Mouse (Mus musculus) hindbrain, embryonic 11.5 days (tissue): ENCODE measurements at regions not wholly inside any gene's neighbourhood (a gene's known extent, or its start where the extent isn't known, plus 50 kb on each side); places are given as distances from the start of the nearest gene placed in this dataset.

ENCODE experiments used
- ATAC-seq: fragments of 200-750 bp; cut with Nextera tagmentation; 2 replicates; pipeline ENCODE4 v1.8.0; 2017; ENCODE audit warnings: mild to moderate bottlenecking, moderate TSS enrichment, moderate library complexity; ENCODE audit not compliant: low FRiP score
- DNase-seq: peaks from one replicate; pipeline ENCODE4 v3.0.0-alpha.2; 2015; ENCODE audit warnings: low spot score
- H3K27ac ChIP-seq: fragments of 300-500 bp; sonication (generic); 2 replicates; pipeline ENCODE4 v1.5.1; 2014; ENCODE audit warnings: mild to moderate bottlenecking, low read depth, low read length
- H3K27me3 ChIP-seq: fragments of 300-500 bp; sonication (generic); 2 replicates; pipeline ENCODE4 v1.6.1; 2014; ENCODE audit warnings: mild to moderate bottlenecking, low read length, moderate library complexity, mixed read lengths; ENCODE audit not compliant: control insufficient read depth, insufficient read depth
- H3K36me3 ChIP-seq: fragments of 300-500 bp; sonication (generic); 2 replicates; pipeline ENCODE4 v1.6.1; 2014; ENCODE audit warnings: mild to moderate bottlenecking, low read length, moderate library complexity, mixed read lengths; ENCODE audit not compliant: control insufficient read depth, insufficient read depth
- H3K4me1 ChIP-seq: fragments of 300-500 bp; sonication (generic); replicated peaks from 2 replicates; pipeline ENCODE4 v1.6.1; 2014; ENCODE audit warnings: low read length, mixed read lengths; ENCODE audit not compliant: control insufficient read depth, insufficient read depth
- H3K4me2 ChIP-seq: fragments of 300-500 bp; sonication (generic); replicated peaks from 2 replicates; pipeline ENCODE4 v1.6.1; 2014; ENCODE audit warnings: mild to moderate bottlenecking, low read depth, low read length
- H3K4me3 ChIP-seq: fragments of 300-500 bp; sonication (generic); 2 replicates; pipeline ENCODE4 v1.5.1; 2014; ENCODE audit warnings: low read depth, low read length
- H3K9ac ChIP-seq: fragments of 300-500 bp; sonication (generic); 2 replicates; pipeline ENCODE4 v1.6.1; 2014; ENCODE audit warnings: low read depth, low read length
- H3K9me3 ChIP-seq: fragments of 300-500 bp; sonication (generic); 2 replicates; pipeline ENCODE4 v1.6.1; 2016; ENCODE audit warnings: low read length; ENCODE audit not compliant: control insufficient read depth
- WGBS: fragments of 180-500 bp; shearing (Covaris S2); extraction: QIAGEN DNeasy Blood & Tissue Kit; methylation state at CpG from one replicate; pipeline ENCODE4 v1.1.7; 2014; 5-methylcytosine and 5-hydroxymethylcytosine counted together

DNA sequence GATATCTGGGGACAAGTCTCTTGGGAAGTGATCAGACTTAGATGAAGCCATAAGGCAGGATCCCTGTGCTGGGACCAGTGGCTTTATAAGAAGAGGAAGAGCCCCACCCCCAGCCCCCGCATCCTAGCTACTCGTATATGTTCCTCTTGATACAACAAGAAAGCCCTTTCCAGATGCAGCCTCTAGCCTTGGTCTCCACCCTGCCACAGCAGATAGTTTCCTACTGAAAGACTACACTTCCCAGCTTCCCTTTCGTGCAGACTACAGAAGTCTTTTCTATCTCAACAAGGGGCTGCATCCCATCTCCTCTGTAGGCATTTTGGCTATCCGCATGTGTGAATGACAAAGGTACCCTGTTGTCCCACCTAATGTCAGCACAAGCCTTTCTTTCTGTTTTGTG lies 119.8 kb upstream of the Klf3 start:
- Histone ChIP-seq H3K4me2 (no peak overlapping the region), H3K27ac (no peak overlapping the region), H3K9ac (no peak overlapping the region), H3K9me3 (no peaks in the 10 kb centered on the region), H3K27me3 (no peaks in the 10 kb centered on the region), H3K4me1 (no peaks in the 10 kb centered on the region), H3K36me3 (no peaks in the 10 kb centered on the region), H3K4me3 (no peak overlapping the region)
- ATAC-seq: no peak
- 86% methylated on average over 4 of the region's 4 CpGs for WGBS
- DNase-seq: no peak

DNA sequence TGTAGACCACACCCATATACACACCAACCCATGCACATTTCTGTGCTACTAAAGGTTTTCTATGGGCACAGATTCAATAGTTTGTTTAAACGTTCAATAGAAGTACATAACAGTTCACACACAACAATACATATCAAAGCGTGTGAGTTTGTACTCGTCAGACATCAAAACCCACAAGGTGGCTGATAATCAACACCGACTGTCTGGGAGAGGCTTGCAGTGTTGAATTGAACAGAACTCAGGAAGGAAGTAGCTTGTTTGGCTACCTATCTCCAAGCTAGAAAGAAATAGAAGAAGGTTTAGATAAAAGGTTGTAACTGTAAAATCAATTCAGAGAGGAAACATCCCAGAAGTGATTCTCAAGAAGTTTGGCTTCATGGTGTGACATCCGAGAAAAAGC lies 118.9 kb upstream of the Klf3 start:
- DNase-seq: no peak
- ATAC-seq: no peak

DNA sequence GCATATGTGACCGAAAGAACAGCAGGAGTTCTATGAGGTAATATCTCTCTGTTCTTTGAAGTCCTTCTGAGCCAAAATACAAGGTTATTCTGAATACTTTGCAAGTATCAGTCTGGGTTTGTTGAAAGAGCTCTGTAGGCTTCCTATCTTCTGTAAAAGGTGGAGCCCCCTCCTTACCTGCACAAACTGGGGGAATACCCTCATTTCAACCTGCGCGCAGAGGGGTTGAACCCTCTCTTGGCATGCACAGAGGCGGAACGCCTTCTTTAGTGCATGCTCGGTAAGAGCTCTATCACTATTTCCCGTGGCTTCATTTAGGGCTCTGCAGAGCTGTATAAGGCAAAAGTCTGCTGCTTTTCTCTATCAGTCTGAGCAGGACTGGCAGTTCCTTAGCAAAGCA lies 113.0 kb upstream of the Klf3 start:
- WGBS: 84% methylated on average over 7 of the region's 7 CpGs
- no peak for ATAC-seq

More for the DNA sequence above, 118.9 kb upstream of the Klf3 start:
- Histone ChIP-seq H3K4me3 (no peak overlapping the region), H3K9ac (no peak overlapping the region), H3K4me2 (no peak overlapping the region), H3K27ac (no peak overlapping the region), H3K4me1 (no peaks in the 10 kb centered on the region), H3K36me3 (no peaks in the 10 kb centered on the region), H3K27me3 (no peaks in the 10 kb centered on the region), H3K9me3 (no peaks in the 10 kb centered on the region)
- 89% methylated on average over 5 of the region's 5 CpGs for whole genome bisulfite sequencing

DNA sequence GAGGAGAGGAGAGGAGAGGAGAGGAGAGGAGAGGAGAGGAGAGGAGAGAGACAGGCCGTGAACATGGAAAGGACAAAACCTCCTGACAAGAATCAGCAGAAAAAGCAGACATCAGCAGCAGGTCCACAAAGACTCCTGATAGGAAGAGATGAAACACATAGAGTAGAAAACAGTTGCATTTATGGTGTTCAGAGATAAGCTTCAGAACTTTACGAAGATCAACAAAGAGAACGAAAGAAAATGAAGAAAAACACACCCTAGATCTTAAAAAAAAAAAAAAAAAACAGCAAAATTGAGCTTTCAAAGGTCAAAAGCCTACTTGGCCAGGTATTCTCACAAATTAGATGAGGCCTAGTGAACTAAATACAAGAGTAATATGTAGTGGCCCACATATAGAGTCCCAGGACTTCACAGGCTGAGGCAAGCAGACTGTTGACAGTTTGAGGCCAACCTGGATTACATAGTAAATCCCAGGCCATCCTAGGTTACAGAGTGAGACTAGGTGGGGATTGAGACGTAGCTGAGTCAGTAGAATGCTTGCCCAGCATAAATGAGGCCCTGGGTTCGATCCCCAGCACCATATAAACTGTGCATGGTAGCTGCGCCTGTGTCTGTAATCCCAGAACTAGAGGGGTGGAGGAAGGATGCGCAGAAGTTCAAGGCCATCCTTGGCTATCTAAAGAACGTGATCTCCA lies 111.6 kb upstream of the Klf3 start:
- Histone ChIP-seq H3K27me3 (no peaks in the 10 kb centered on the region), H3K4me1 (no peaks in the 10 kb centered on the region), H3K9ac (no peak overlapping the region), H3K4me2 (no peak overlapping the region), H3K9me3 (no peaks in the 10 kb centered on the region), H3K36me3 (no peaks in the 10 kb centered on the region), H3K27ac (no peak overlapping the region), H3K4me3 (no peak overlapping the region)
- ATAC-seq (no peak), DNase-seq (no peak)
- 93% methylated on average over 8 of the region's 8 CpGs for WGBS

More for the DNA sequence above, 113.0 kb upstream of the Klf3 start:
- H3K36me3 ChIP-seq: no peaks in the 10 kb centered on the region
- no peak overlapping the region for H3K4me2 ChIP-seq
- H3K9me3 ChIP-seq: no peaks in the 10 kb centered on the region
- no peak overlapping the region for H3K27ac ChIP-seq
- no peak for DNase-seq
- H3K4me1 ChIP-seq: no peaks in the 10 kb centered on the region
- H3K4me3 ChIP-seq: no peak overlapping the region
- no peak overlapping the region for H3K9ac ChIP-seq
- H3K27me3 ChIP-seq: no peaks in the 10 kb centered on the region

DNA sequence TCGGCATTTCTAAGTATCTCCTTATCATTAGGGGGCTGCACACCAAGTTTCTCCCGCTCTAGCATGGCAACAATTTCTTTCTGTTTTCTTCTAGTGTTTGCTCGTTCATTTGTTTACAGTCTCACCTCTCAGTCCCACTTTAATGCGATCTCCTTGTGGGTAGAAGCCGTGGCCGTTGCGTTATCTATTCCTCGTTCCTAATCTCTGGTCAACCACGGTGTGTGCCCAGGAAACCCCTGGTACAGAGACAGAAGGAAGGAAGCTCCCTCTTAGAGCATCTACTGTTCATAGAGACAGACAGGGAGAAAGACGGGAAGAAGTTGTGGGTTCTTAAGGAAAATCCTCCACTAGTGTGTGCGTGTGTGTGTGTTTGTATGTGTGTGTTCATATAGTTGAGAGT lies 110.9 kb upstream of the Klf3 start:
- 94% methylated on average over 11 of the region's 11 CpGs for WGBS

DNA sequence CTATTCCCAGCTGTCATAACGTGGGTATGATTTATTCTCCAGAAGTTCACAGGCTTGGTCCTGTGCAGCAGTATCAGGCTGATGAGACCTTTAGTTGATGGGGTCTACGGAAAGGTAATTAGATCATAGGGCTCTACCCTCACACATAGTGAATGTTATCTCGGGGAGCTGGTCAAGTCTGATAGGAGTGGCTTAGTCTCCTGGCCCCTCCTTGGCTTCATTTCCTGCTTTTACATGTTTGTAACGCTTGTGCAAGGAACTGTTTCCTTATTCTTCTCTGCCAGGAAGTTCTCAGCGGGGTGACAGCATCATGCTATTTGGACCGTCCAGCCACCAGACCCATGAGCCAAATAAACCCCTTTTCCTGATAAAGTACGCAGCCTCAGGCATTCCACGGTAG lies 109.6 kb upstream of the Klf3 start:
- DNase-seq: no peak
- Histone ChIP-seq H3K9ac (no peak overlapping the region), H3K4me2 (no peak overlapping the region), H3K4me1 (no peaks in the 10 kb centered on the region), H3K27me3 (no peaks in the 10 kb centered on the region), H3K27ac (no peak overlapping the region), H3K9me3 (no peaks in the 10 kb centered on the region), H3K36me3 (no peaks in the 10 kb centered on the region), H3K4me3 (no peak overlapping the region)
- no peak for ATAC-seq
- WGBS: 90% methylated on average over 8 of the region's 8 CpGs

More for the DNA sequence above, 110.9 kb upstream of the Klf3 start:
- Histone ChIP-seq H3K4me2 (no peak overlapping the region), H3K27ac (no peak overlapping the region), H3K4me3 (no peak overlapping the region), H3K36me3 (no peaks in the 10 kb centered on the region), H3K4me1 (no peaks in the 10 kb centered on the region), H3K9me3 (no peaks in the 10 kb centered on the region), H3K27me3 (no peaks in the 10 kb centered on the region), H3K9ac (no peak overlapping the region)
- DNase-seq: no peak
- no peak for ATAC-seq

DNA sequence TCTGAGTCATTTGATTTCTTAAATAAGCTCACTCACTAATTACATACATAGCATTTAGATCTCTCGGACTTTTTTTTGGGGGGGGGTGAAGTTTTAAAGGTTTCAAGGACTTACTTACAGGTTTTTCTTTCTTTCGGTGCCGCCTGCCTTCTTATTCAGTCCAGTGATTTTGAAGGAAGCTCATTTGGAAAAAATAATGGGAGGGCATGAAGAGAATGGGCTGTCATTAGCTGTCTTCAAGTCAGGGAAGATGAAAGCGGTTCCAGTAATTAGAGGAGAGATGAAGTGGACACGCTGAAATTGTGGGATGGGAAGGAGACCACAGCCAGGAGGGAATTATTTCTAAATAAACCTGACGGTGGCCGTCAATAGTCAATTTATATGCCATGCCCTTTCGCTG lies 108.6 kb upstream of the Klf3 start:
- Histone ChIP-seq H3K4me2 (no peak overlapping the region), H3K36me3 (no peaks in the 10 kb centered on the region), H3K9ac (no peak overlapping the region), H3K9me3 (no peaks in the 10 kb centered on the region), H3K27me3 (no peaks in the 10 kb centered on the region), H3K4me3 (no peak overlapping the region), H3K4me1 (no peaks in the 10 kb centered on the region), H3K27ac (no peak overlapping the region)
- ATAC-seq (no peak), DNase-seq (no peak)
- WGBS: 71% methylated on average over 8 of the region's 8 CpGs

DNA sequence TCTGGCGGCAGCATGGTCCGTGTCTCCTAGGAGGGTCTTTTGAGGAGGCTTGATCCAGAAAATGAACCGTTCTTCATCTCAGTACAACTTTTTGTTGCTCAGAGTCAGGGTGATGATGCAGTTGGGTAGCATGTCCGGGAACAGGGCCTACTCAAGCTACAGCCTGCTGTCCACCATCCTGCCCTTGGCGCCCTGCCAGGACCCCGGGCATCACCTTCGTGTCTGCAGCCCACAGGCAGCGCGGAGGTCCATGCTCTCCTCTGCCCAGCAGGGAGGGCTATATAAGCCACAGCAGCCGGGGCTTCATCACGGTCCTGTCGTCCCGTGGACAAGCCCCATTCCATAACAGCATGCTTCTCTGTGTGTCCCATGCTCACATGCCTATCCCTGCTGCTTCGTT lies 107.1 kb upstream of the Klf3 start:
- Histone ChIP-seq H3K36me3 (no peaks in the 10 kb centered on the region), H3K4me1 (no peaks in the 10 kb centered on the region), H3K4me2 (no peak overlapping the region), H3K9ac (no peak overlapping the region), H3K9me3 (no peaks in the 10 kb centered on the region), H3K4me3 (no peak overlapping the region), H3K27me3 (no peaks in the 10 kb centered on the region), H3K27ac (no peak overlapping the region)
- WGBS: 87% methylated on average over 14 of the region's 14 CpGs
- no peak for ATAC-seq
- no peak for DNase-seq

DNA sequence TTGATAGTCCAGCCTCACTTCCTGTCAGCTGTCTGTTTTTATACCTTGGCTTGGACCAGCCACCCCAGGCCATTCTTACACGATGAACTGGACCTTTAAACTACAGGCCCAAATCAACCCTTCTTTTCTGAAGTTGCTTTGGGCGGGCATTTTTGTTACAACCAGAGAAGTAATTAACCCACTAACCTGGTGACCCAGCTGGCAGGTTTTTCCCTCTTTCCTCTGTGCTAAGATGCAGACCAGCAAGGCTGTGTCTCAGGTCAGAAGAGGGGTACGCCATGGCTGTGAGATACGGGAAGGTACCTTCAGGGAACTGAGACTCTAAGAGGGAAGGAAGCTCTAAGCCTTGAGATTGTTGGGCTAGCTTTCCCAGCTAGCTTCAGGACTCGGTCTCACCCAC lies 105.7 kb upstream of the Klf3 start:
- no peaks in the 10 kb centered on the region for H3K36me3 ChIP-seq
- no peak overlapping the region for H3K27ac ChIP-seq
- ATAC-seq (no peak), DNase-seq (no peak)
- H3K4me2 ChIP-seq: no peak overlapping the region
- H3K9ac ChIP-seq: no peak overlapping the region
- H3K27me3 ChIP-seq: no peaks in the 10 kb centered on the region
- H3K9me3 ChIP-seq: no peaks in the 10 kb centered on the region
- WGBS: 94% methylated on average over 5 of the region's 5 CpGs
- H3K4me3 ChIP-seq: no peak overlapping the region
- H3K4me1 ChIP-seq: no peaks in the 10 kb centered on the region
